Mouse (Mus musculus) G1E (cell line): ENCODE results near the gene Ehd4.

ENCODE experiments used
- CTCF ChIP-seq: IDR thresholded peaks from 2 replicates; pipeline ENCODE4 v1.5.1; 2012; ENCODE audit warnings: low read depth, low read length, inconsistent platforms, mixed read lengths
- TAL1 ChIP-seq: conservative IDR thresholded peaks from 2 replicates; pipeline ENCODE4 v1.6.1; 2012; ENCODE audit warnings: low read depth, low read length, inconsistent platforms, mixed read lengths

DNA sequence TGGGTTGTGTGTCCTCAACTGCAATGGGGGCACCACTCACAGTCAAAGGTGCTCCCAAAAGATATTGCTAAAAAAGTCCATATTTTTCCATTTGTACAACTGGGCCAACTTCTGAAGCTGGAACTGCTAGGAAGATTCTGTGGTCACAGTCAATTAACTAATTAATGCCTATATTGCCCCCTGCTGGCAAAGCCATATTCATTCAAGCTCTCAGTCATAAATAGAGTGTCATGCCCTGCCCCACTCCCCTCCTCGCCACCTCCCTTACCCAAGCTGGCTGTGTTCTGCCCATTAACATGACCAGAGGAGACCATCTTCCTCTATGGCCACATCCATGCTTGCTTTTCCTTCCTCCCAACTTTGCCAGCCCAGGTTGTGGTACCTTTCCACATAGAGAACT is 16.3 kb upstream of the Ehd4 start:
- no peak for TF ChIP-seq CTCF
- no peak for TF ChIP-seq TAL1
